Mouse (Mus musculus) embryonic stem cell, embryonic (primary cell): ENCODE results near the gene Pigk.

Experiments used
- CTCF ChIA-PET, 4 experiments: fragments of 300-600 bp in 2 of 4; fragments of 350-600 bp in 2 of 4; sonication (Branson Sonifier 250); formaldehyde crosslinking; loops; one replicate each; lab custom pipeline; 2022; ENCODE audit warnings: inconsistent platforms in 2 of 4; lab: Charles Lee
- POLR2A ChIA-PET, 4 experiments: fragments of 300-600 bp in 2 of 4; fragments of 350-600 bp in 2 of 4; sonication (Branson Sonifier 250); formaldehyde crosslinking; loops; one replicate each; lab custom pipeline; 2022; ENCODE audit warnings: antibody characterized with exemption in 4 of 4, inconsistent platforms in 1 of 4; lab: Charles Lee

Pigk gene

DNA sequence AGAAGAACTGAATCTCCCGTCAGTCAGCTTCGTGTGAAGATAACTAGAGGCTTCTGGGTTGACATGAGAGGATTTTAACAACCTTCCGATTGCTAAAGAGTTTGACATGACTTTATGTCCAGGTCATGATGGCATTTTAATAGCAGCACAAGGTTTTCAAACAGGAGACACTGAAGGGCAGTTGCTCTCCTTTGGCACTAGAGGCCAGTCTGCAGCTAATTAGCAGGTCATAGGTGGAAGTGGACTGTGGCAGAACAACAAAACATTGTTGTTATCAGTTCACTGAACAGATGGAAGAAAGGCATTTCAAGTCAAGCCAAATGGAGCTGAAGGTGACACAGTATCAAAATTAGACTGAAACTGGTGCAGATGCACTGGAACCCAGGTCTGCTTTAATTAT lies 4.0 kb upstream of the Pigk start:
- ChIA-PET CTCF (interaction anchor here in 1 of 4 experiments (0.6 kb wide), 1 partner anchor 63 kb away, joined by 3 read pairs; no protein-coding TSS in a partner anchor), POLR2A (no interaction called here)

DNA sequence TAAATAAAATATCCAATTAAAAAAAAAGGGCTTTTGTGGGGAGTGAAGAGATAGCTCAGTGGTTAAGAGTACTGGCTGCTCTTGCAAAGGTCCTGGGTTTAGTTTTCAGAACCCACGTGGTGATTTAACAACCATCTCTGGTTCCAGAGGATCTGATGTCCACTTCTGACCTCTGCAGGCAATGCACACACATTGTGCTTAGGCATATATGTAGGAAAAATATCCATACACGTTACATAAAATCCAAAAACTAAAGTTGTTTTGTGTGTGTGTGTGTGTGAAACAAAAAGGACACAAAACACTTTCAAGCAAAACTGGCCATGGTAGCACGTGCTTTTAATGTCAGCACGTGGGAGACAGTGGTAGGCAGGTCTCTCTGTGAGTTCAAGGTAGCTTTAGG lies 943 bp upstream of the Pigk start:
- ChIA-PET POLR2A (no interaction called here), CTCF (interaction anchor here in 1 of 4 experiments (1.3 kb wide), 1 partner anchor 10 kb away, joined by 3 read pairs; no protein-coding TSS in a partner anchor)

DNA sequence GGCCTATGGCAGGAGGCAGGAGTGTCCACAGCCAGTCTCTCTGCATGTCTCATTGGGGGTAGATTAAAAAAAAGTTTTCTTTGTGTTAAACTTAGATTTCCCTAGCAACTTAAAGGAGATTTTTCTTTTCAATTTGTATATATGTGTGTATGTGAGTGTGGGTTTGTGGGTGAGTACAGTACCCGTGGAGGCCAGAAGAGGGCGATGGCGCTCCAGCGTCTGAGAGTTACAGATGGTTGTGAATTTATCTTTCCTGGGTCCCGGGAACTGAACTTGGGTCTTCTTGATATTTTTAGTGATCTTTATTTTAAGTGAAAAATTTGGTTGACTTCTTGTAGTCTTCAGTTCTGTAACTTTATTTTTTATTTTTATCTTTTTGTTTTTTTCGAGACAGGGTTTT lies 7.4 kb downstream of the Pigk start:
- POLR2A ChIA-PET: interaction anchor here in 1 of 4 experiments (1.3 kb wide), 1 partner anchor 22 kb away, joined by 3 read pairs; no protein-coding TSS in a partner anchor
- CTCF ChIA-PET: no interaction called here

DNA sequence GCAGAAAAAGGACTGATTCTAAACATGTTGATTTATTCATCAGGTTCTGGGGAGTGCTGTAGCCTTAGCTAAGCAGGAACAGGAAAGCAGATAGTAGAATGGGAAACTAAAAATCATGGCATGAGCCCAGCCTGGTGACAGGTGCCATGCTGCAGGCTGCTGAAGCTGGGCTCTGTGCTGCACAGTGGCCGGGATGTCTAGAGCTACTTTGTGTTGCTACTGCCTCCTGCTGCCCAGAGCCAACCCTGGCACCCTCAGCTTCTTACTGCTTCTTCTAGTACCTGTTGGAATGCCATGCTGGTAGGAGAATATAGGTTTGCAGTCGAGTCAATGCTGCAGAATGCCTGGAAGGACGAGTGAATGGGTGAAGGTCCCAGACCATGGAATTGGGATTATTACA lies 8.9 kb downstream of the Pigk start:
- ChIA-PET POLR2A (interaction anchor here in 2 of 4 experiments (0.6 to 1.7 kb wide), 5 partner anchors 9 to 1021 kb away, joined by 3 to 8 read pairs (median 5); partner anchors contain the start of gene Pigk (in 1 of the 2)), CTCF (interaction anchor here in 3 of 4 experiments (0.5 to 1.9 kb wide), 8 partner anchors 11 to 956 kb away, joined by 3 to 6 read pairs (median 4); no protein-coding TSS in a partner anchor)

DNA sequence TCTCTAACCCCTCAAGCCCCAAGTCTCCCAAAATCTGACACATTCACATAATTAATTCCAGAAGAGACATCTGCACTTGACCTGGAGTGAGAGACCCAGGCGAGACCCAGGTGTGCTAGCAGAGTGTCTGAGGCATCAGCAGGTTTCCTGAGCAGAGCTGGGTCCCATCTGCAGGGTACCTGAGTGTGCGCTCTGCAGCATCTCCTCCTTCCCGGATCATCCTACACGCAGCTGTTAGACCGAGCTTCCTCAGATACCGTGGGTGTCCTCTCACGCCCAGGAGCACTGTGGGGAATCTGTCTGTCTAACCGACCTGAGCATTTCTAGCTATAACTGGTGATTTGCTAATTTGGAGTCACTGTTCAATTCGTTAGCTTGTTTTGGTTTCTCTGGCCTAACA lies 10.5 kb downstream of the Pigk start:
- ChIA-PET POLR2A (interaction anchor here in 2 of 4 experiments (0.6 to 1.5 kb wide), 2 partner anchors 11 to 1659 kb away, joined by 3 to 4 read pairs; no protein-coding TSS in a partner anchor), CTCF (interaction anchor here in 1 of 4 experiments (1.7 kb wide), 1 partner anchor 25 kb away, joined by 5 read pairs; no protein-coding TSS in a partner anchor)

DNA sequence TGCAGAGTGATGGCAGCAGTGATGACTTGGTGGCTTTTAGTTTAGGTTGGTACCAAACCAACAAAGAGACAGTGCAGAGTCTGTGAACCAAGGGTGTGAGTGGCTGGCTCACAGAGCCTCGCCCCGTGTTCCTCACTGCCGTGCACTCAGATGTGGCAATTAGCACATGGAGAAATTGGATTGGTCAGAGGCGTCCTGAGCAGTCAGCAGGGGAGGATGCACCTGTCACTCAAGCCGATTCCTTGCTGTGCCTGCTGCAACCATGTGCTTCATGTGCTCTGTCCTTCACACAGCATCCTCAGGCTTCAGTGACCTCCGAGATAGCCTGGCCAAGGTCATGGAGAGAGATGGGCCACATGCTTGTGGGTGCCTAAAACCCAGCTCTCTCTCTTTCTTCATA lies 14.3 kb downstream of the Pigk start:
- POLR2A ChIA-PET: no interaction called here
- CTCF ChIA-PET: no interaction called here

DNA sequence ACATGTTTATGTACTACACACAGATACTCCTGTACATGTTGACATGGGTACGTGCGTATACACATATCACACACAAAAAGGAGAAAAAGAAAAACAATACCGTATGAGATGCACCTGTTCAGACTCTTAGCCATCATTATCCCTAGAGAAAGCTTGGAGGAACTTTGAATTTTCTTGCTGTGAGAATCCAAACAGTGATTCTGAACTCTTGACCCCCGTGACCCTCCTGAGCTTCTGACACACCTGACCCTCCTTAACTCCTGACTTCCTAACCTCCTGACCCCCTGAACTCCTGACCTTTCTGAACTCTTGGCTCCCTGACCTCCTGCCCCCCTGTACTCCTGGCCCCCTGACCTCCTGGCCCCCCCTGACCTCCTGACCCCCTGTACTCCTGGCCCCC lies 19.1 kb downstream of the Pigk start:
- ChIA-PET POLR2A (interaction anchor here in 2 of 4 experiments (0.6 to 1.4 kb wide), 2 partner anchors 10 to 187 kb away, joined by 3 to 4 read pairs; no protein-coding TSS in a partner anchor), CTCF (interaction anchor here in 1 of 4 experiments (0.7 kb wide), 1 partner anchor 65 kb away, joined by 3 read pairs; the partner anchor contains the start of gene Ak5)

DNA sequence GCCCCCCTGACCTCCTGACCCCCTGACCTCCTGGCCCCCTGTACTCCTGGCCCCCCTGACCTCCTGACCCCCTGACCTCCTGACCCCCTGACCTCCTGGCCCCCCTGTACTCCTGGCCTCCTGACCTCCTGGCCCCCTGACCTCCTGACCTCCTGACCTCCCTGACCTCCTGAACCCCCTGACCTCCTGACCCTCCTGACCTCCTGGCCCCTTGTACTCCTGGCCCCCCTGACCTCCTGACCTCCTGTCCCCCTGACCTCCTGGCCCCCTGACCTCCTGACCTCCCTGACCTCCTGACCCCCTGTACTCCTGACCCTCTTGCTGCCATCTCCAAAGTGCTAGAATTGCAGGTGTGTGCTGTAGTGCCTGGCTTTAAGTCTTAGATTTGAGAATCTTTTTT lies 19.6 kb downstream of the Pigk start:
- ChIA-PET POLR2A (interaction anchor here in 2 of 4 experiments (0.6 to 1.4 kb wide), 2 partner anchors 10 to 188 kb away, joined by 3 to 4 read pairs; no protein-coding TSS in a partner anchor), CTCF (interaction anchor here in 1 of 4 experiments (0.7 kb wide), 1 partner anchor 65 kb away, joined by 3 read pairs; the partner anchor contains the start of gene Ak5)

DNA sequence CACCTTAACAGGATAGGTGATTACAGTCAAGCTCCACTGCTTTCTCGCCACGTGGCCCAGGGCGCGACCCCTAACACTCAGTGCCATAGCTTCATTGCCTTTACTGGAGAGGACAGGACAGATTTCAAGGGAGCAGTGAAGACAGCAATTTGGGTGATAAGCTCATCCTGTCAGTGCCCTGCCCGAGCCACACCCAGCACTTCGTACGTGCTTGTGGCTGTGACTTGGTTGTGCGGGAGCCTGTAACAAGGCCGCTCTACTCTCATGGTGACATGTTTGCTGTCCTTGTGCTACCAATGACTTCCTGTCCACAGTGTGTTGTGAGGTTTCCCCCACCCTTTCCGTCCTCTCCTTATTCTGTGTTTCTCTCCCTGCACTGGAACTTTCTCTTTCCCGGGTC lies 20.2 kb downstream of the Pigk start:
- ChIA-PET CTCF (no interaction called here), POLR2A (interaction anchor here in 2 of 4 experiments (0.7 to 2.0 kb wide), 3 partner anchors 11 to 185 kb away, joined by 3 to 6 read pairs (median 3); no protein-coding TSS in a partner anchor)

DNA sequence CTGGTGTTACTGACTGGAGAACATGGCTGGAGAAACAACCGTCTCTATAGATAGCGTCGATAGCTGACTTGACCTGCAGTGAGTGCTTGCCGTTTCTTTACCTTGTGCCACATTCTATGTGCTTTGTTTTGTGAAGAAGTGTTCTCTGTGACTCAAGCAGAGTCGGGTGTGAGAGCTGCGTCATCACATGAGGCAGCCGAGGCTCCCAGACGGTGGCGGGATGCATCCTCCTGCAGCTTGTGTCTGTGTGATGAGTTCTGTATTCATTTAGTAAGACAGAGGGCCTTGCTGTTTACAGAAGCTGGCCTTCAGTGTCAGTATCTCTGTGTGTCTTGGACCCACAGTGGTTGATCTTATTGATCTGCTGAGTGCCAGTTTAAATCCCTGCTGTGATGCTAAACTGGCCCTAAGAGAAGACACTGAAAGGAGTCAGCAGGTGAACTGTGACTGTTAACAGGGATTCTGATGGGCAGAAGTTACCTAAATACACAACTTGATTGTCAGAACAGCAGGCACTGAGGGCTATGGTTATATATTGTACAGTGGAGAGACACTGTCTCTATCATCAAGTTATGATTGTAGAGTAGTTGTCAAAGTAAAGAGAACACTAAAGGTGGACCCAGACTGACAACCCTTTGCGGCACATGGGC lies 21.8 kb downstream of the Pigk start:
- POLR2A ChIA-PET: interaction anchor here in 2 of 4 experiments (0.5 to 2.0 kb wide), 8 partner anchors 12 to 790 kb away, joined by 3 to 6 read pairs (median 4); no protein-coding TSS in a partner anchor
- CTCF ChIA-PET: interaction anchor here in 3 of 4 experiments (0.7 to 1.9 kb wide), 5 partner anchors 14 to 28 kb away, joined by 3 to 6 read pairs (median 5); no protein-coding TSS in a partner anchor

DNA sequence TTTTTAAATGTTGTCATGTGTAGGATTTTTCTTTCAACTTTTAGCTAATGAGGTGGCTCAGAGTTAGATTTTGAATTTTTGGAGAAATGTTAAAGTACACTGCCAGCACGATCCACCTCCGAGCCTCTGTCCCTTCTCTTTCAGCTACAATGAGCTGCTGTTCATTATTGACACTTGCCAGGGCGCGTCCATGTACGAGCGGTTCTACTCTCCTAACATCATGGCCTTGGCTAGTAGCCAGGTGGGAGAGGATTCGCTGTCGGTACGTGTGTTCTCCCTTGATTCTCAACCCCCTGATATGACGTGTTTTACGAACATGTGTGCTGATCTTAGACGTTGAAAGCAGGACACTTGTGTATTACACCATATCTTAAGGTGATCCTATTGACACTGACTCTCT lies 30.4 kb downstream of the Pigk start:
- ChIA-PET CTCF (interaction anchor here in 2 of 4 experiments (1.3 to 1.4 kb wide), 2 partner anchors 17 kb away, joined by 3 to 4 read pairs; no protein-coding TSS in a partner anchor), POLR2A (no interaction called here)

DNA sequence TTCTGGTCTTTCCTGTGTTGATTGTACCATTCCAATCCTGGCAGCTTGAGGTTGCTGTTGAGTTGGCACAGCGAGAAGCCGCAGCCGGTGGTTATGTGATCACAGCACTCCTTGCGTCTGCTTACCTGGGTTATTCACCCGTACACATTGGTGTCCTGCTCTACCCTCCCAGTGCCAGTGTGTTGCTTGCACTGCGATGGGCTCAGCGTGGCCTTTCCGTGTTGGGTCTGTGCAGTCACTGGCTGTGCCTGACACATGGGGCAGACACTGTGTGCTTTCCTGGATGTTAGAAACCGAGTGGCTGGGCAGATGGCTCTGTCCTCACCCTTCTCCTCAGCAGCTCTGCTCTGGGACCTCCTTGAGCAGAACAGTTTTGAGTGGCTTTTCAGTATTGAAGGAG lies 31.7 kb downstream of the Pigk start:
- POLR2A ChIA-PET: interaction anchor here in 2 of 4 experiments (0.5 to 0.9 kb wide), 2 partner anchors 11 to 28 kb away, joined by 3 read pairs; no protein-coding TSS in a partner anchor
- CTCF ChIA-PET: interaction anchor here in 2 of 4 experiments (0.6 to 1.4 kb wide), 2 partner anchors 15 to 23 kb away, joined by 3 to 4 read pairs; no protein-coding TSS in a partner anchor

DNA sequence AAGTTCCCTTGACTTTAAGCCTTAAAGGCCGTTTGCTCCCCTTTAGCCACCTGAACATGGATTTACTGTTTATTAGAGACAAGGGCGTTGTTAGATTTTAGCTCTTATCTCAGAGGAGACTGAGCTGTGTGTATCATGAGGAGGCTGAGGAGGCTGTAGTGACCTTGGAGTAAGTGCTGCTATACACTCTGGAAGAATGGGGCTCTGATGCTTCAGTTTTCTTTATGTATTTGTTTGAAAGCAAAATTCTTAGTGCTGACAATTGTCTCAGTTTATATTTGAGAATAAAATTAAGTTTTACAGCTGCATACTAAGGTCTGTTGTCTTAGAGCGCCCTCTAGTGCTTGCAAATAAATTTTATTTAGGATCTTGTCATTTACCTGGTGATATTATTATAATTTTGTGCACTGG lies 35.6 kb downstream of the Pigk start:
- ChIA-PET POLR2A (interaction anchor here in 3 of 4 experiments (0.6 to 1.4 kb wide), 6 partner anchors 9 to 429 kb away, joined by 3 to 5 read pairs (median 3); partner anchors contain the start of gene Zzz3 (in 1 of the 3)), CTCF (interaction anchor here (0.6 to 3.7 kb wide), 32 partner anchors 9 to 639 kb away, joined by 3 to 39 read pairs (median 5); partner anchors contain the start of gene Zzz3 (in 1 of the 4))

DNA sequence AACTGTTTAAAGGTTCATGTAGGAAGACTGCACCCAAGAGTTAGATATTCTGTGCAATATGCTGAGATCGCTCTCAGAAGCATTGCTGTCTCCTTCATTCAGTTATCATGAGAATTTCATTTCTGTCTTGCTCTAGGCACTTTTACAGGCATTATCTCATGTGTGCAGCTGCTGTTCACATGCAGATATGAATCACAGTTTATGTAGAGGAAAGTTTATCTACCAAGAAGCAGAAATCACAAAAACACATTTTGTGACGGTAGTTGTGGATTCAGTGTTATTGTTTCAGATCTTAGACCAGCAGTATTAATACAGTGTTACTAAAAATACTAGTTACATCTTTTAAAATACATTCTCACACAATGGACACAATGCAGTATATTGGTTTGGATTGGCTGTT lies 36.0 kb downstream of the Pigk start:
- POLR2A ChIA-PET: interaction anchor here in 3 of 4 experiments (0.6 to 1.4 kb wide), 6 partner anchors 8 to 429 kb away, joined by 3 to 5 read pairs (median 3); partner anchors contain the start of gene Zzz3 (in 1 of the 3)
- CTCF ChIA-PET: interaction anchor here (0.6 to 3.7 kb wide), 29 partner anchors 9 to 639 kb away, joined by 3 to 39 read pairs (median 5); partner anchors contain the start of gene Zzz3 (in 1 of the 4)

DNA sequence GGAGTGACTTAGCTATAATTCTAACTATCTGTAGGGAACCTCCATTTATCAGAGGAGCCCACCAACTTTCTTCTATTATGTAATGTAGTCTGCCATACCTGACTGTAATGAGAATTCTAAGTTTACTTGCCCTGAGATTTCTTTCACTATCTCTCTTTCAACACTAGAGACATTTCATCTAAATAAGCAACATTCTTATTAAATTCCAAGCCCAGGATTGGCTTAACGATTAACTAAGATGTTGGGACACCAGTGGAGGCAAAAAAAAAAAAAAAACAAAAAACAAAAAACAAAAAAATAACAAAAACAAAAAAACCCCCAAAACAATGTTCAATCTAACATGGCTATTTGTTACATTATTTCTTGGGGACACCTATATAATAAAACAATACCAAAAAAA lies 39.0 kb downstream of the Pigk start:
- CTCF ChIA-PET: no interaction called here

DNA sequence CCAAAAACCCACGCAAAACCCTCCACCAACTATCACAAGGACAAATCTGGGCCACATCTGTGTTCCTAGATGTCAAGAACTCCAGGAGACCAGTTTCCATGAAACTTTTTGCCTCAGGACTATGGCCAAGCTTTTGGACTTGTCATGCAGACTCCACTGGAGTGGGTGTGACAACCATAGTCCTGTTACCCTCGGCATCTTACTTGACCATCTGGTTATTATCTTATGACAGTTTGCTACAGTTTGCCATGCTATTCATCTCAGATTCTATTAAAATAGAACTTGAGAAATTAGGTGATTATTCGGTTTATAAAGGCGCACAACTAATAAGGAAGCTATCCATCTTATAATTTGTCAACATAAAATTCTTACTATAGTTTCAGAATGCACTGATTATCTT lies 39.4 kb downstream of the Pigk start:
- ChIA-PET CTCF (no interaction called here), POLR2A (interaction anchor here in 1 of 4 experiments (0.6 kb wide), 1 partner anchor 14 kb away, joined by 3 read pairs; no protein-coding TSS in a partner anchor)

More for the DNA sequence above, 39.0 kb downstream of the Pigk start:
- POLR2A ChIA-PET: no interaction called here

DNA sequence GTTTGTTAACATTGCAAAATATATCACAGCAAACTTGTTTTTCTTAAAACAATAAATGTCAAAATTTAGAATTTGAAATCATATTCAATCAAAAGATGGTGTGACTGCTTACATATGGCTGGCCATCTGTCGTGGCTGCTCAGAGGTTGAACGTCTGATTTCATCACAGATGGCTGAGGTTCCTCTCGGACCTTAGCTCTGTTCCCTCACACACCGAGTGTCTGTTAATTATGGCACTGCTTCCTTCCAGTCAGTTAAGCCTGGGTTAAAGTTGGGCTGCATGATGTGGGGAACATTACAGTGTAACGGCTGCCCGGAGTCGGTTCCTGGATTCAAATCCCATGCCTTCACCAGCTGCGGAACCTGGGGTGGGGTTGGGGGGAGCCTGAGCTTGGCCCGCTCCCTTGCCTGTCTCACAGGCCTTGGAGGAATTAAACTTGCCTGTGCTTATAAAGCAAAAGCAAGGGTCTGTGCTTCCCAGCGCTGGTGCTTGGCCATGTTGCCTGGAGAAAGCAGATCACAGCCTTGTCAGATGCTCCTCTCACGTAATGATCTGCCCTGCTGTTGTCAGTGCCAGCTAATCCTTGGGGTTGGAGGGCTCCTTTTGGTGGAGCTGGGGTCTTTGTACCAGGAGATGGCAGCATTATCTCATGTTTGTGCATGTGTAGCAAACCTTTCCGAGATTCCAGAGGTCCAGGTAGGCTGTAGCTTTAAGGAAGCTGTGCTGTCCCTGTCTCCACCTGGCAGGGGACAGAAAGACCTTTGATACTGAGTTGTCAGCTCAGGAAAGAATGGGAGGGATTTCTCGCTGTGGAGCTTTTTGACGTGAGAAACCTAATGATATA lies 40.2 kb downstream of the Pigk start:
- ChIA-PET CTCF (interaction anchor here in 2 of 4 experiments (0.6 to 1.0 kb wide), 2 partner anchors 9 kb away, joined by 3 read pairs; no protein-coding TSS in a partner anchor), POLR2A (interaction anchor here in 2 of 4 experiments (0.6 to 1.2 kb wide), 2 partner anchors 10 to 15 kb away, joined by 3 read pairs; no protein-coding TSS in a partner anchor)
